Mouse (Mus musculus) B cell, adult 2 months (primary cell): ENCODE results near the gene Selenon.
"Not testable (repeated sequence)": the region's sequence is repeated elsewhere in the genome, so short reads cannot be mapped to it uniquely, and the experiment has no call there.

Experiments
- DNase-seq, 2 experiments: peaks; one replicate each; pipeline ENCODE4 v3.0.0; 2022

The Selenon gene

DNA sequence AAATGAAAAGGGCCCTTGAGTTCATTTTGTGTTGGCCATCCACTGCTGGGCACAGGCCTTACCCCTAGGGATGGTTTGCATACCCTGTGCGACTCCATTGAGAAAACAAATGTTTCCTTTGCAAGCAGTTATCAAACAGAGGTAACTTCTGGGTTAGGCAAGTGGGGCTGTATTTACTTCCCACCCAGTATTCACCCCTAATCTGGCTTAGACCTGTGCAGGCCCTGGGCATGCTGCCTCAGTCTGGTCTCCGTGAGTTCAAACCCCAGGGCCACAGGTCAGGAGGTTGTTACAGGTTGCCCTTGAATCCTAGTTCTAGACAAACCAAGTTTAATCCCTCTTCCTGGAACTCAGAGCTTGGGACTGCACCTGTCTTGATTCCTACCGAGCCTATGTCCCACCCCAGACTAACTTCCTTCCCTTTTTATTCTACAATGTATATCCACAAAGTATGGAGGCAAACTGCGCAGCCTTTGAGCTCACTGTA is 46.6 kb downstream of the Selenon start:
- no peak for DNase-seq

GRCm38 (mm10) chr4:134503686-134504357 is 48.1 kb downstream of the Selenon start:
- no peak for DNase-seq

DNA sequence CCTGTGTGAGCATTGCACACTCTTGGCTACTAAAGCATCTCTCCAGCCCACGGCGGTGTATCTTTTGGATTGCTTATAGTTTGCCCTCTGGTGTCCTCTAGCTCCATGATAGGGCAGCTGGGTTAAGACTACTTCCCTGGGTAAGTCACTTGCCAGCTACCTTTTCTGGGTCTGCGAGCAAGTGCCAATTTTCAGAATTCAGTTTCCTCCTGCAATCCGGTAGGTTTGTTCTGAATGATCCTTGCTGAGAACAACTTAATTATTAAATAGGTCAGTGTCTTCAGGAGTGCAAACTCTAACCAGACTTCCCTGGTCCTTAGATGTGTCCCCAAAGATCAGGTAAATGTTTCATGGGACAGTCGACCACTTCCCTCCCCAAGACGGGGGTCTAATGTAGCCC is 50.9 kb downstream of the Selenon start:
- no peak for DNase-seq

DNA sequence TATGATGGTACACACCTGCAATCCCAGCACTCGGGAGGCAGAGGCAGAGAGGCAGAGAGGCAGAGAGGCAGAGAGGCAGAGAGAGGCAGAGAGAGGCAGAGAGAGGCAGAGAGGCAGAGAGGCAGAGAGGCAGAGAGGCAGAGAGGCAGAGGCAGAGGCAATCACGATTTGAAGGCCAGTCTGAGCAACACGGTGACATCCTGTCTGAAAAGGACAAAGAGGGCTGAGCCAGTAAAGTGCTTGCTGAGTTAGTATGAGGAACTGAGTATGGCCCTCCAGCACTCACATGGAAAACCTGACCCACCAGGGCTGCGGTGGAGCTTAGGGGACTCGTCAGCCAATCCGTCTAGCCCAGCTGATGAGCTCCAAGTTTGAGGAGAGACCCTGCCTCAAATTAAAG is 53.0 kb downstream of the Selenon start:
- DNase-seq: not testable (repeated sequence)

DNA sequence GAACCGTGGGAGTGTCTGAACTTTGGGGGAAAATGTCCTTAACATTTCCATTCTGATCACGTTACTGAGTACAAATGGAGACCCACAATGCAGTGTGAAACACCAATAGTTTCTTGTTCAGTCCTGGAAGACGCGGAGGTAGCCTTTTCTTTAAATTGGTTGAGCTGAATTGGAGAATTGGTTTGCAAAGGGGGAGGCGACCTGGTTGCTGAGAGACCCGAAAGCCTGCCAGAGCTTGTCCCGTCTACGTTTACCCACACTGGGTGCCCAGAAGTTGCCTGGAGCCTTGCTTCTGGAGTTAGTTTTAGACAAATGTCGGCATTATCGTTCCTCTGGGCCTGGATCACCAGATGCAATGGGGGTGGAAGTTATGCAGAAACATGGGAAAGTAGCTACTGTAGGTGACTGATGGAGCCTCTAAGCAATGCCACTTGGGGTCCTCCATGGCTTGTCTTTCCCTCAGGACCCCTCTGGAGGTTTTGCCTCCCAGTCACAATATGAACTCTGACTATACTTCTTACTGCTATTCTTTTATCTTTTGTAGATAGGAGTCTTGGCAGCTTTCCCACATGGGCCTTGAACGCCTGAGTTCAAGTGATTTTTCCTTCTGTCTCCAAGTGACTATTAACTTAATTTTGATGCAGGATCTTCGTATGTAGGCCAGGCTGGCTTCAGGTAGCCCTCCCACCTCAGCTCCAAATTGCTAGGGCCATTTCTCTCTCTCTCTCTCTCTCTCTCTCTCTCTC is 53.8 kb downstream of the Selenon start:
- no peak for DNase-seq

- DNase-seq: no peak
These were observed 54.7 kb downstream of the Selenon start for GRCm38 (mm10) chr4:134497223-134497622.

GRCm38 (mm10) chr4:134496595-134497210 is 55.3 kb downstream of the Selenon start, which contains the start of gene Paqr7:
TSS of gene Paqr7 (plus strand) at chr4:134496697.
- peak; percentile 52 to 59 for DNase-seq

DNA sequence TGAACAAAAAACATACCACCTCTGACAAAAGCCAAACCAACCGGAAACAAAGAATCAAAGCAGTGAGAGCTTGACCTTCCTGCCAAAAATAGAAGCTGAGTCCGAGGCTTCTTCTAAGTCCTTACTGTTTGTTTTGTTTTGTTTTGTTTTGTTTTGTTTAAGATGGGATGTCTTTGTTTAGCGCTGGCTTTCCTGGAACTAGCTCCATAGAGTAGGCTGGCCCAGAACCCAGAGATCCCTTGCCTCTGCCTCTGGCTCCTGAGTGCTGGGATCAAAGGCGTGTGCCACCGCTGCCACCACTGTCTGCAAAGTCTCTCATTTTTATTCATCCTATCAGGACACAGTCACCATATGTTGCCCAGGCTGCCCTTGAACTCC is 56.4 kb downstream of the Selenon start:
- DNase-seq: no peak

DNA sequence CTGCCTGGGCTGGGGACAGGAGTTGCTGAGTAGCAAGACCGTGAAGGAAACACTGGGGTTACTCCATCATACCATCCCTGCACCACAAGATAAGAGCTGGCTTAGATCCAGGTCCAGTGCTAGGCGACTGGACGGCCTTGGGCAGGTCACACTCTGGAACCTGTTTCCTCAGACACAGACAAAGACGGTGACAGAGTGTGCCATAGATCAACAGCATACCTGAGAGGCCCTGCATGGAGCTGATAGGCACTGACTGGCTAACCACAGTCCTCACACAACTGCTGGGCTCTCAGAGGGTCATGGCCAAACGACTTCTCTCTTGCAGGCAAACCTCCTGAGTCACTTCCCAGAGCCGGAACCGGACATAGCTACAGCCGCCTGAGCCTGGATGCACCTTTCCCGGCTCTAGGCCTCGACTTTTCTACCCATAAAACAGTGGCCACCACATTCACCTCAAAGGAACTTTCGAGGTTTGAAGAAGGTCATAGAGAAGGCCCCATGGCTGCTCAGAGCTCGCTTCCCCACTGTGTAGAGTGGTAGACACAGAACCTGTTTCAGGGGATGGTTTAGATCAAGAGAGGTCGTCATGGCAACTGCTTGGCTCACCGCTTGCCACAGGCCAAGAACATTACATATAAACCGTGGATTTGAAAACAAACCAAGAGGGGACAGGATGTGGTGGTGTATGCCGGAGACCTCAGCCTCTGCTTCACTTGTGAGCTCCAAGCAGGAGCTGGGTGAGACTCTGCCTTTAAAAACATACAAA is 57.0 kb downstream of the Selenon start:
- DNase-seq: peak; percentile 64 to 69

- DNase-seq: not testable (repeated sequence)
These were observed 57.8 kb downstream of the Selenon start for GRCm38 (mm10) chr4:134494161-134494560.

DNA sequence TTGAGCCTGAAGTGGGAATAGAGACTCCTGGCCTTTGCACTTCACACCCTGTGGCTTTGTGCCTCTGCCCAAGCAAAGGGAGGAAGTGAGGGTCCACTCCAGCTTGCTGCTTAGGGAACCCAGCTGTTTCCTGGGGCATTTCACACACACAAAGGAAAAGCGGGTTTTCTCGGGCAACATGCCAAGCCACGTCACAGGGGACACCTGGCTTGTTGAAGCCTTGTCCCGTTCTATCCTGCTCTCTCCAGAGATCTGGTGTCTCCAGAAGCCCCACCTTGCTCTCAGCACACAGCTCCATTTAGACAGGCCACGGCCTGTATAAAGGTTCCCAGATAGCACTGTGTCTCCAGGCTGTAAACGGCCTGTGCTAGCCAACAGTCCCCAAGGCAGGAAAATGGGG is 60.2 kb downstream of the Selenon start:
- DNase-seq: no peak

DNA sequence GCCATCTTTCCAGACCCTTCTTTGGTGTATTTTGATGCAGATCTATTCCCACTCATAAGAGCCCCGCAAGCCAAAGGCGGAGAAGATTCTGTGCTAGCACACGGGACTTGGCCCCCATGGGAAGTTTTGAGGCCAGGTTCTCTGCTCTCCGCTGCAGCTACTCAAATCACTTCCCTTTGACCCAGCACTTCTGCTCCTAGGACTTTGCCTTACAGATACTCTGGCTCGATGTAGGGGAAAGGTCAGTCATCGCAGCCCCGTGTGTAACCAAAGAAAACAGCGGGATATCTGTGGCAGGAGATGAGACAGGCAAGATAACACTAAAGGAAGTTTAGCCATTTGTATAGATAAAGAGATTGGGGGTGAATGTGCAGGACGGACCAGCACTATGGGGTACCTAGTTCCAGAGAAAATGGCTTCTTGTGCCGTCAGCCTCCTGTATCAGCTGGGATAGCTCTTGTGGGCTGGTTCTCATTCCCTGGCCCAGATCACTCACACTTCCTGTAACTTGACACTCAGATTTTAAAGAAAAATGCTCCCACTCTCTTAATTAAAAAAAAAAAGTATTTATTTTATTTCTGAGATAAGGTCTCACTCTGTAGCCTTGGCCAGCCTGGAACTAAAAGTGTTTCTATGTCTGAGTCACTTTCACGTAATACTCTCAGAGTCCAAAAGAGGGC is 61.8 kb downstream of the Selenon start:
- DNase-seq: no peak

- DNase-seq: no peak
These were observed 63.8 kb downstream of the Selenon start for GRCm38 (mm10) chr4:134488211-134488610.
